Mouse (Mus musculus) c-Kit-positive CD71-positive TER-119-positive erythroid progenitor cells, embryonic 14.5 days (primary cell): ENCODE data around the gene Aqp2.

Experiments used
- DNase-seq: peaks from one replicate; pipeline ENCODE4 v3.0.0-alpha.2; 2013; ENCODE audit warnings: low spot score

Aqp2 gene

GRCm38 (mm10) chr15:99578802-99579485 lies at the start of gene Aqp2:
Gene Aqp2, plus strand, starts transcription at chr15:99579055.
- no peak for DNase-seq

DNA sequence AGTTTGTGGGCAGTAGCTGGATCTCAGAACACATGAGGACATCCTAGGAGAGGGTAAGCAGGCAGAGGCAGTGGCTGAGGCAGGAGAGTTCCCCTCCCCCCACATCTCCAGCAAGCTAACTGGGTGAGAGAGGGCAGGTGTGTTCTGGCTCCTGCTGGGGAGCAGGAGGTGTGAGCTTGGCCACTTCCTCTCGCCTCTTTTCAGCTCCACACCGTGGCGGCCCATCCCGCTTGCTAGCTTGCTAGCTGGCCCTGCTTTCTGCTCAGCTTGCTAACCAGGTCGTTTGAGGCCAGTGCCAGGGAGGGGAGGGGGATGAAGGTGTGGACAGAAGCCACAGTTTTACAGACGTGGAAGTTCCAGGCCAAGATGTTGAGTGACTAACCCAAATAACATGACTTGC lies 47.7 kb upstream of the Aqp2 start:
- DNase-seq = no peak

GRCm38 (mm10) chr15:99532023-99532422 lies 46.8 kb upstream of the Aqp2 start:
- DNase-seq = no peak

- no peak for DNase-seq
Measured at GRCm38 (mm10) chr15:99536889-99537862, 41.7 kb upstream of the Aqp2 start.

DNA sequence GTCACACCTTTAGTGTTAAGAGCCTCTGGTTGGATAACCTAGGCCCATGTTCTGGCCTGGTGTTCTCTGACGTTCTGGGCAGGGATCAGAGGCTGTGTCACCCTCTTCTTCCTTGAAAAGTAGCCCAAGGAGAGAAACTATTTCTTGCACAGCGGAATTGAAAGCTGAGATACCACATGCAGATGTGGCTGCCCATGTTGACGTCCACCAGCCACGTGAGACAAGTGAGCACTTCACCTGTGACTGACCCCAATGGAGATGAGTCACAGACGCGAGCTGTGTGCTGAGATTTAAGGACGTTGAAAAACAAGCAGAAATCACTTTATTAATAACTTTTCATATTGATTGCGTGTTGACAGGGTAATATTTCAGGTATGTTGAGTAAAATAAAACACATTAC lies 39.0 kb upstream of the Aqp2 start:
- DNase-seq = no peak

- no peak for DNase-seq
Measured at GRCm38 (mm10) chr15:99544047-99544446, 34.8 kb upstream of the Aqp2 start.

DNA sequence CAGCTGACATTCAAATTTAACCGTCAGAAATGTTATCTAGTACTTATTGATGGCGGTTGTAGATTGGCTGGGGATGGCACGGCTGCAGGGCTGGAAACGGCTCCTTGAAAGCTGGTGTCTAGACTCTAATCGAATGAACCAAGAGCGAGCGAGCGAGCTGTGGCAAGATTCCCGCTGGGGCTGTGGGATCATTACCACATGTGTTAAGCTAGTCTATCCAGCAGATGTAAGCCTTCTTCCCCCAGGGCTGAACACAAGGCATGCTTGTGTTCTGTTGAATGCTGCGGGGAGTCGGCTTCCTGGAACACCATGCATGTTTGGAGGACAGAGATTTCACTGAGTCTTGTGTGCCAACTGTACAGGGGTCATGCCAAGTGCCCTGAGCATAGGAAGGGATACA lies 32.3 kb upstream of the Aqp2 start:
- DNase-seq = no peak

- DNase-seq = no peak
Measured at GRCm38 (mm10) chr15:99547732-99548131, 31.1 kb upstream of the Aqp2 start.

GRCm38 (mm10) chr15:99549901-99550300 lies 29.0 kb upstream of the Aqp2 start:
- no peak for DNase-seq

- no peak for DNase-seq
Measured at GRCm38 (mm10) chr15:99553767-99554166, 25.1 kb upstream of the Aqp2 start.

- no peak for DNase-seq
Measured at GRCm38 (mm10) chr15:99558947-99559346, 19.9 kb upstream of the Aqp2 start.

DNA sequence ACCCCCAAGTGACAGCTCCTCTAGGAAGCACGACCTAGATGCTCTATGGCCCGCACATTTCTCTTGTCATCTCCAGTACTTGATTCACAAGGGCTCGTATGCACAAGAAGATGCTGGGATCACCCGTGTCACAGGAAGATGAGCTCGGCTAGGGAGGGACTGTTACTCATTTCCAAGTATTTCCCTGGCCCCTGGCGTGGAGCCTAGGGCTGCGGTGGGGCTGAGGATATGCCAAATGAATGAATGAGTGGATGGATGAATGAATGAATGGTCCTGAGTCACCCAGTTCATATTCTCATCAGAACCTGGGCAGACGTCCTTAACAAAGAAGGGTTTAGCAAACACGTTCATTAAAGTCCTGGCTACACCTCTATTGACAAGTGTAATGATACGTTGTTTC lies 18.6 kb upstream of the Aqp2 start:
- no peak for DNase-seq

DNA sequence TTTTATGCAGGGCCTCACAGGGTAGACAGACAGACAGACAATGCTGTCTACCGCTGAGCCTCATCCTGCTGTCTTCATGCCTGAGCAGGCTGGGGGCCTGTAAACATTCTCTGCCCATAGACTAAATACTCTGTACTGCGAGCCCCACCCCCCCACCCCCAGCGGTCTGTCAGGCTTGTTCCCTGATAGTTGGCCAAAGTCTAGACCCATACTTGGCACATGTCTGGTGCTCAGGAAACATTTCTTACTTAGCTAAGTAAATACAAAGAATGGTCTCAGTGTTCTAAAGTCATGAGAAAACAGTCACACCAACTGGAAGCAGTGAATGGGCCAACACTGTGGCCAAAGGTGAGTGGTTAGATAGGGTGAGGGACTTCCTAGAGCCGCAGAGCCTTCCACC lies 11.5 kb upstream of the Aqp2 start:
- no peak for DNase-seq

DNA sequence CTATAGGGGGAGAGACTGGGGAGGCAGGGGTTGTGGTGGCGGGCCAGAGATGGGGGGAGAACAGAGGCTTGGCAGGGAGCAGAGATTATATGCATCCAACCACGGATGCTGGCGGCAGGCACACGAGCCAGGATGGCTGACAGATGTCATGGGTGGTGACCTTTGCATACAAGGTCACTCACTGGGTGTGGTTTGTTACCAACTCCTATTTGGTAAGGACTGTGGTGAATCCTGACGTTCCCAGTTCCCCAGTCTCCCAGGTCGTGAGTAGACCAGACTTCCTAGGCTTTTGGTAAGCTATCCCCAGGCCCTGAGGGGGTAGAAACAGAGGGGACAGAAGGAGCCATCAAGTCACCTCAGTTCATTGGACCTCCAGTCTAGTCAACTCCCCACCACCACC lies 10.2 kb upstream of the Aqp2 start:
- no peak for DNase-seq

- DNase-seq = no peak
Measured at GRCm38 (mm10) chr15:99569123-99569522, 9.7 kb upstream of the Aqp2 start.

DNA sequence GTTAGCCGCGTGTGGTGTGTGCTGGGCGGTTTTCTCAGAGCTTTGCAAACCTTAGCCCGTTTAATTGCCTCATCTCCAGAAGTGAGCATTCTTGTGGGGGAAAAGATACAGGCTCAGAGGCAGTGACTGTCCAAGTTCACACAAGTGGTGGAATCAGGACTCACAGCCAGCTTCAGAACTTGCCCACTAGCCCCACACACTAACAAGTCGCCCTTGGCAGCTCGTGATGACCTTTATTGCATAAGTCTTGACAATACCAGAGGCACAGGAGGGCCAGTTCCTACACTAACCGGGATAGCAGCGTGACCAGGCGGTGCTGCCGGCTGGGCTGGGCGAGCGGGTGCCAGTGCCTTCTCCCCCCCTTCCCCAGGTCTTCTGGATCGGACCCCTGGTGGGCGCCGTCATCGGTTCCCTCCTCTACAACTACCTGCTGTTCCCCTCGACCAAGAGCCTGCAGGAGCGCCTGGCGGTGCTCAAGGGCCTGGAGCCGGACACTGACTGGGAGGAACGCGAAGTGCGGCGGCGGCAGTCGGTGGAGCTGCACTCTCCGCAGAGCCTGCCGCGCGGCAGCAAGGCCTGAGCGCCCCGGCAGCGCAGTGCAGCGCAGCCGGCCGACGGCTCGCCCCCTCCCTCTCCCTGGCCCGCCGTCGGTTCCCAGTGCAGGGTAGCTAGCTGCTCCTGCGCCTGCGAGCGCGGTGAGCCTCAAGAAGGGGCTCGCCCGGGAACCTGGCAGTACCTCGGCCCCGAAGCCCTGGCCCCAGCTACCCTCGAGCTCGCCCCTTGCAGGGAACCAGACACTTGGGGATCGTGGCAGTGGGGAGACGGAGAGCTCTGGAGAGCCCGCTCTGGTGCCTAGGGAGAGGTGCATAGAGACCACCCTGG lies 4.8 kb downstream of the Aqp2 start:
- DNase-seq = no peak

GRCm38 (mm10) chr15:99584407-99585202 lies 5.8 kb downstream of the Aqp2 start:
- DNase-seq = no peak

DNA sequence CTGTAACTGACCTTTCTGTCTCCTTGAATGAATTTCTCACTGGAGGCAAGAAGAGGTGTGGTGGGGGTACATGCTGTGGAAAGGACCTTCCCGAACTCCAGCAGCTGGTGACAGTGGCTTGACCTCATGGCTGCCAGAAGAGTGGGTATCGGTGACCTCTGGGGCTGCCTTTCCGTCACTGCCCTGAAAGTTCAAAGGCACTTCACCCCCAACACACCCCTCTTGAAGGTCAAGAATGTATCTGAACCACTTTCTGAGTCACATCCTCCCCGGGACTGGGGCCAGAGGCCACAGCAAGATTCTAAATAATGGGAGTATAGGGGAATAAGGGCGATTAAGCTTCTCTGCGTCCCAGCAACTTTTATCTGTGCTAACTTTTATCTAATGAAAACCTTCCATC lies 6.9 kb downstream of the Aqp2 start:
- DNase-seq = no peak

- no peak for DNase-seq
Measured at GRCm38 (mm10) chr15:99586525-99586924, 7.7 kb downstream of the Aqp2 start.

GRCm38 (mm10) chr15:99589237-99589636 lies 10.4 kb downstream of the Aqp2 start:
- DNase-seq = no peak

- no peak for DNase-seq
Measured at GRCm38 (mm10) chr15:99589704-99590103, 10.8 kb downstream of the Aqp2 start.
